Mouse (Mus musculus) liver, postnatal 0 days (tissue): Measurements from ENCODE around the gene Gadl1.

ENCODE experiments used
- CTCF ChIP-seq: sonication (generic); IDR thresholded peaks from 2 replicates; pipeline ENCODE4 v1.5.1; 2016; ENCODE audit warnings: antibody characterized with exemption, low read depth
- EP300 ChIP-seq: IDR thresholded peaks from 2 replicates; pipeline ENCODE4 v1.6.1; 2016; ENCODE audit warnings: antibody characterized with exemption, low read depth, mild to moderate bottlenecking

DNA sequence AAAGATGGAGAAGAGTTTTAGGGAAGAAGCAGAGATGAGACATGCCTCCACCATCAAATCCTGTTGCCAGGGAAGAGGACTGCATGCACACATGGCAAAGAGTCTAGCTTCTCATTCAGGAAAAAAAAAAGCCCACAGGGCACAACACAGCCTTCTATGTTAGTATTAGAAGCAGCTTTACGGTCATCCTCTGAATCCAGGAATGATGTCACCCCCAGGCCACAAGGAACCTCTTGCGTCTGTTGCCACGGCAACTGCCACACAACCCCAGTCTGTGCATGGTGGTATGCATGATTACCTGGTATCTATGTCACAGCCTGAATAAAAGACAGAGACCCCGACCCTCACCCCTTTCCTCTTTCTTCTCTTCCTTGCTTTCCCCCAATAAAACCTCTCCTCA lies 16.1 kb upstream of the Gadl1 start:
- TF ChIP-seq CTCF (no peak), EP300 (no peak)
